Mouse (Mus musculus) cerebral cortex, adult 2 months (tissue): ENCODE measurements around the gene A930033H14Rik.

Experiments
- WGBS: fragments of 180-500 bp; shearing (Covaris S2); methylation state at CpG from one replicate; pipeline ENCODE4 v1.1.7; 2018; 5-methylcytosine and 5-hydroxymethylcytosine counted together

The A930033H14Rik gene

GRCm38 (mm10) chr10:69212542-69213440 is at the start of gene A930033H14Rik:
Gene A930033H14Rik (minus strand): TSS chr10:69213098.
- WGBS: under 1% methylated on average over 84 of the region's 84 CpGs

GRCm38 (mm10) chr10:69259929-69260328 is 47.0 kb upstream of the A930033H14Rik start:
- WGBS: 77% methylated on average over 8 of the region's 8 CpGs

- 61% methylated on average over 2 of the region's 2 CpGs for WGBS
Measured at GRCm38 (mm10) chr10:69259161-69259560, 46.3 kb upstream of the A930033H14Rik start.

GRCm38 (mm10) chr10:69258588-69258987 is 45.7 kb upstream of the A930033H14Rik start:
- 49% methylated on average over 9 of the region's 9 CpGs for WGBS

GRCm38 (mm10) chr10:69257592-69258133 is 44.8 kb upstream of the A930033H14Rik start:
- 79% methylated on average over 6 of the region's 6 CpGs for WGBS

- WGBS: 89% methylated on average over 5 of the region's 5 CpGs
Measured at GRCm38 (mm10) chr10:69255594-69255993, 42.7 kb upstream of the A930033H14Rik start.

GRCm38 (mm10) chr10:69254390-69254847 is 41.5 kb upstream of the A930033H14Rik start:
- 36% methylated on average over 8 of the region's 8 CpGs for WGBS

GRCm38 (mm10) chr10:69253686-69254080 is 40.8 kb upstream of the A930033H14Rik start:
- WGBS: 72% methylated on average over 5 of the region's 5 CpGs

- 46% methylated on average over 5 of the region's 5 CpGs for WGBS
Measured at GRCm38 (mm10) chr10:69253075-69253685, 40.3 kb upstream of the A930033H14Rik start.

- 76% methylated on average over 17 of the region's 17 CpGs for WGBS
Measured at GRCm38 (mm10) chr10:69252112-69253074, 39.5 kb upstream of the A930033H14Rik start.

- 92% methylated on average over 6 of the region's 6 CpGs for WGBS
Measured at GRCm38 (mm10) chr10:69251254-69251653, 38.4 kb upstream of the A930033H14Rik start.

GRCm38 (mm10) chr10:69248261-69249160 is 35.6 kb upstream of the A930033H14Rik start:
- WGBS: 86% methylated on average over 29 of the region's 29 CpGs

GRCm38 (mm10) chr10:69247311-69248033 is 34.6 kb upstream of the A930033H14Rik start:
- 93% methylated on average over 7 of the region's 7 CpGs for WGBS

GRCm38 (mm10) chr10:69246762-69247161 is 33.9 kb upstream of the A930033H14Rik start:
- 76% methylated on average over 3 of the region's 3 CpGs for WGBS

- WGBS: 71% methylated on average over 10 of the region's 10 CpGs
Measured at GRCm38 (mm10) chr10:69245906-69246668, 33.2 kb upstream of the A930033H14Rik start.

GRCm38 (mm10) chr10:69245151-69245550 is 32.3 kb upstream of the A930033H14Rik start:
- 87% methylated on average over 4 of the region's 4 CpGs for WGBS

GRCm38 (mm10) chr10:69240530-69240929 is 27.6 kb upstream of the A930033H14Rik start:
- WGBS: 49% methylated on average over 2 of the region's 2 CpGs

- 72% methylated on average over 6 of the region's 6 CpGs for WGBS
Measured at GRCm38 (mm10) chr10:69238311-69238710, 25.4 kb upstream of the A930033H14Rik start.

- 89% methylated on average over 9 of the region's 9 CpGs for WGBS
Measured at GRCm38 (mm10) chr10:69237781-69238180, 24.9 kb upstream of the A930033H14Rik start.
